Mouse (Mus musculus): ENCODE data around the gene Serpine1.
"Not testable (repeated sequence)": the region's sequence is repeated elsewhere in the genome, so short reads cannot be mapped to it uniquely, and the experiment has no call there.

Gene Serpine1

DNA sequence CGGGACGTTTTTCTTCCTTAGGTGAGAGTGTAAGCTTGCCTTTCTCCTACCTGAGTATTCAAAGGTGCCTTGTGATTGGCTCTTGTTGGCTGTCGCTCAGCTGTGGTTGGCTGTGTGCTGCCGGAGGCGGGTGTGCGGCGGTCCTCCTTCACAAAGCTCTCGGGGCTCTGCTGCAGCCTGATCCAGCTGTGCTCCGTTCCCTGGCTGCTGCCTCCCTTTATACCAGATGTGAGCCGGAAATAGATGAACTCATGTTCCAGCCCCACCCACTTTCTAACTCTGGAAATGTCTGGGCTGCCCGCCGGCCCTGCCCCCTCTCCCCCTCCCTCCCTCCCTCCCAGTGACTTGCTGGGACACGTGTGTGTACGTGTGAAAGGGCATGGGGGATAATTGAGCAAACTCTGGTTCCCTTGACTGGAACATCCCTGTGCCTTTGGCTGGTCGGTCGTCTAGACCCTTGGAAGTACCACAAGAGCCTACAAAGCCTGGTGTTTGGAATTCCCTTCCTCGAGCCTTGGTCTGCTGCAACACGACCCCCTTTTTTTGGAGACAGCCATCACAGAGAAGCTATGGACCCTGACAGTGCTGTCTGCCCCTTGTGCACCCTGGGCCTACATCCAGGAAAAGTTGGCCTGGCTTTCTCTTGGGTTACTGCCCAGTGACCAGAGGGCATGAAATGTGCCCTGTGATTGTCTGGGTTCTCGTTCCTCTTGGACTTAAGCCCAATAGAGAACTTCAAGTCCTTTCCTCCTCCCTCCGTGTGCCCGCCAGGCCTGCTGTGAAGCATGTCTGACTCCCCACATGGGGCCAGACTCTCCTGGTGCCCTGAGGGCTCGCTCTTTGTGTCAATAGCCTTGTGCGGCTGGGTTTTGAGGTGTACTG lies at the start of gene Serpine1:
TSS of gene Serpine1 (minus strand) at position 190 of the 882 bp plus-strand sequence.
- peak; percentile 73 for DNase-seq (ENCODE audit: low read depth, low spot score)

DNA sequence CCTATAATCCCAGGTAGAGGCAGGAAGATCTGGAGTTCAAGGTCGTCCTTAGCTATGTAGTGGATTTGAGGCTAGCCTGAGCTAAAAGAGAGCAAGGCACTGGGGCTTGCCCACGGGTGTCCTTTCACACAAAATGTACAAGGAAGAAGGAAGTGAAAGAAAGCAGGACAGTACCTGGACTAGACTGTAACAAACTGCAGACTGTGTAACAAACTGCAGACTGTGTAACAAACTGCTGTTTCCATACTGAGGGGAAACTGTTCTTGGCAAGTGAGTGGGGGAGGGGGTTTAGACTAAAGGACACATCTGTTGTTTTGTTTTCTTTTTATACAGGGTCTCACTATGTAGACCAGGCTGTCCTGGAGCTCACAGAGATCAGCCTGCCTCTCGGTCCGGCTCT lies 49.2 kb upstream of the Serpine1 start:
- DNase-seq (ENCODE audit: low read depth, low spot score), result no peak

- no peak for DNase-seq (ENCODE audit: low read depth, low spot score)
Observed at GRCm38 (mm10) chr5:137118878-137119277, 46.8 kb upstream of the Serpine1 start.

- not testable (repeated sequence) for DNase-seq (ENCODE audit: low read depth, low spot score)
Observed at GRCm38 (mm10) chr5:137117994-137118393, 45.9 kb upstream of the Serpine1 start.

GRCm38 (mm10) chr5:137116987-137117386 lies 44.9 kb upstream of the Serpine1 start:
- no peak for DNase-seq (ENCODE audit: low read depth, low spot score)

DNA sequence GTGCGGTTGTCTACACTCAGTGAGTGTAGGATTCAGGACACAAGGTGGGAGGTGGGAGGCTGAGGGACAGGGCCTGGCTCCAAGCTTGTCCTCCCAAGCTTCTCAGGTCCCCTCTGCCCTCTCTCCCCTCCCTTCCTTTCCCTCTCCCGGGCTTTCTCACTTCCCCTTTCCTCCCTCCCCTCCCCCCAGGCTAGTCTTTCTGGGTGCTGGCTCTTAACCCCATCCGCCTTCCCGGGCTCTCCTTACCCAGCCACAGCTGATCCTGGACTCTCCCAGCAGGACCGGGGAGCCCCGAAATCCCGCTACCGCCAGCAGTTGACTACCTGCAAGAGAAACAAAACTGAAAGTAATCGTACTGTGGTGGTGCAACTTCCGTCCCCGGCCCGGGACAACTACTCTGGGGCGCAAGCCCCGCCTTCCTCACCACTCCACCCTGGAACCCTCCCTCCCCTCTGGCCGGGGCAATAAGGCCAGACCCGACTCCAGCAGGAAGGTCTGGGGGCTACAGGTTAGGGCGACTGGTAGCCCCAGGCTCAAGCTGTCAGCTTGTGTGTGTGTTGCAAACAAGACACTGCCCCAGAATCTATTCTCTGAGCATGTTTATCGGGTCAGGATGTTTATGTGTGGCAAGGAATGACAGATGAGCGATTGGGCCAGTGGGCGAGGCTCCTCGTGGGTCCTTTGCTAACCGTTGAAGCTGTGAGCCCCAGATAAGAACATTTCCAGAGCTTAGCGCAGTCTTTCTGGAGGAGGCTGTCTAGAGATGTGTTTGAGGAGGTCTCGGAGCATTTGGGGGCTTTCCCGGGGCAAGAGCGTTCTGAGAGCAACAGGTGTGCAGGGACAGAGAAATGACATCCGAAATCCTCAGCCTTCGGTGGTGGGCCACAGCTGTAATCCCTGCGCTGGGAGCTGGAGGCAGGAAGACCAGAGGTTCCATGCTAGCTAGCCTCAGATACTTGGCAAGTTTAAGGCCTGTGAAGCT lies 44.1 kb upstream of the Serpine1 start, which contains the start of gene Trim56:
TSS of gene Trim56 (minus strand) at position 344 of the 982 bp plus-strand sequence.
- peak; percentile 41 for DNase-seq (ENCODE audit: low read depth, low spot score)

DNA sequence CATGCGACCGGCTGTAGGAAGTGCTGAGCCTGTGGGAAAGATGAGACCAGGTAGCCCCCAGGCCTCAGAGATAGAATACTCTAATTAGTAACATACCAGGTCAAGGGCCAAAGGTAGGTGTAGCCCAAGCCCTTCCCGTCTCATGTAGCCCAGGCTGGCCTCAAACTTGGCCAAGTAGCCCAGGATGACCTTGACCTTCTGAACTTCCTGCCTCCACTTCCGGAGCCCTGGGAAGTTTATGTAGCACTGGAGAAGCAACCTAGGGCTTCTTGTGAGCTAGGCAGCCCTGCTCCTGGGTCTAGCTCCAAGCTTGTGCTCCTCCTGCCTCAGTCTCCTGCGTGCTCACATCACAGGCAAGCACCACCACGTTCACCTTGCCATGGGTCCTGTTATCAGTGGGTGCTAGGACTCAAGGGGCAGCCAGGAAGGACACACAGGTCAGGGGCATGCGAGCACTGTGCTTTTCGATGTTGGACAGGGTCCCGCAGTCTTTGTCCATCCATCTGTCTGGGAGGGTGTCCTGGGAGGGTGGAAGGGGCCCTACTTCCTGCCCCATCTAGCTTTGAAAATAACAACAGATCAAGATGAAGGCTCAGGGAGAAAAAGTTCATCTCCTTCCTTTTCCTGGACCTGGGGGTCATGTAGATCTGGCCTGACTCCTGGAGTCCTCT lies 43.0 kb upstream of the Serpine1 start:
- no peak for DNase-seq (ENCODE audit: low read depth, low spot score)

GRCm38 (mm10) chr5:137111542-137112408 lies 39.7 kb upstream of the Serpine1 start:
- no peak for DNase-seq (ENCODE audit: low read depth, low spot score)

DNA sequence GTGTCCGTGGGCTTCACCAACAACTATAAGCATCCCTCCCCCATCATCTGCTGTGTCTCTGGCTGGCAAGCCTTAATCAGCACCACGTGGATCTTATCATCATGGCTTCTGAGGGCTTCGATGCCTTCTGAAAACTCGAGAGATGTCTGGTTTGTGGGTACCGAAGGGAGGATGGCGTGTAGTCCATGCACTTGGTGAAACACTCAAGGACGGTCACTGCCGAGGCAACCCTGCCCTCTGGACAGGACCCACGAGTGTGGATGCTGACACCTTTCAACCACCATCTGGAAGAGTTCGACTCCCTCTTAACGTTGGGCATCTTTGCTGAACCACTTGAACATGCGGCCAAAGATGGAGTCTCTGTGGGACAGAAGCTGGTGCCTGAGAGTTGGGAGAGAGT lies 38.8 kb upstream of the Serpine1 start:
- no peak for DNase-seq (ENCODE audit: low read depth, low spot score)

DNA sequence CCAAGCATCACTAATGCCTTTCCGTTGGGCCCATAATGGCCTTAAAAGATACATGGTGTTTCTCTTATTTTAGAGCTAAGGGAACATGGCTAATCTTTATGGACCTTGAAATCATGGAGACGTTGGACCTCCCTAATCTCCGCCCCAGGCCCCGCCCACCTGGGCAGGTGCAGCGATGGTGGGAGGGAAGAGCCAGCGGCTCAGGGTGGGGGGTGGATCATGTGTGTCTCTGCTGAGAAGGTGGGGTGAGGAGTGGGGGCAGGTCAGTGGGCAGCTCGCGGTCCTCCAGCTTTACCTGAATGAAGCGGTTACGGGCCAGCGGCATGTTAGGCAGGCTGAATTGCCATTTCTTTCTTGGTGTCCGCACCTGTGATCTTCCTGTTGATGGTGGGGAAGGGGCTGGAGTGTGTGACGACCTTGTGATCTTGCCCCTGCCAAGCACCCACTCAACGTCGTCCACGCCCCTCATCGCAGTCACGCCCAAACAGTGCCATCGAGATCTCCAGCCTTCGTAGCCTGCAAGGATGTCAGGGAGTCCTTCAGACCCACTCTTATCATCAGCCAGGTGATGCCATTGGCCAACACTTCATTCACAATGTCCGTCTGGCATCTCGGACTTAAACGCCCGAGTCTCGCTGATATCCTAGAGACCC lies 38.0 kb upstream of the Serpine1 start:
- no peak for DNase-seq (ENCODE audit: low read depth, low spot score)

GRCm38 (mm10) chr5:137108111-137108510 lies 36.0 kb upstream of the Serpine1 start:
- no peak for DNase-seq (ENCODE audit: low read depth, low spot score)

DNA sequence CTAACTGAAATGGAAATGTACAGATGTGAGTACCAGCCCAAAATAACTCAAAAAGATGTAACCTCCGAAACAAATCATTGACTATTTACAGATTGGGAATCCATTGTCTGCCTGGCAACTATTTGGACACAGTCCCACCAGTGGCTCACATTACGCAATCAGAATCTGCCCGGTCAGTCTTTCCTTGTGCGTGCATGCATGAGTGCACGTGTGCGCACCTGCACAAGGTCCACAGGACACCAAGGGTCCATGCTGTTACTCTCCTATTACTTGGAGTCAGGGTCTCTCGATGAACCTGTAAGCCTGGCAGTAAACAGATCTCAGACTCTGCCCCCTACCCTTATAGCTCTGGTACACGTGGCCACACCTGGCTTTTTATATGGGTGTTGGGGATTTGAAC lies 35.6 kb upstream of the Serpine1 start:
- DNase-seq (ENCODE audit: low read depth, low spot score), result no peak

- DNase-seq (ENCODE audit: low read depth, low spot score), result peak; percentile 88
Observed at GRCm38 (mm10) chr5:137107024-137107423, 35.0 kb upstream of the Serpine1 start.

DNA sequence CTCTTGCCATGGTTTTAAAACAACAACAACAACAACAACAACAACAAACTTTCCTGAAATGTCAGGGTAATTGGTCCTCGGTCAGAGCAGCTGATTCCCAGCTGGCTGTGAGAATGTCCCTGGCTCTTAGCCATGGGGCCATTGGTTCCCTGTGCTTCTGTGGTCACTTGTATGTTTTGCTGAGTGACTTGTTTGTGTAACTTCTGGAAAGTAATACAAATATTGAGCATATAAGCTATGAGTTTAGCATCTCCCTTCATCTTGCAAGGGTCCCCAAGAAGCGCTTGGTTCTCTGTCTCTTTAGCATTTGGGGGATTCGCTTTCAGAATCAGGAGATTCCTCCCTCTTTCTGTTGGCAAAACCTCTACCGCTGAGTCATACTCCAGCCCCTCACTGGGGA lies 34.4 kb upstream of the Serpine1 start:
- no peak for DNase-seq (ENCODE audit: low read depth, low spot score)

DNA sequence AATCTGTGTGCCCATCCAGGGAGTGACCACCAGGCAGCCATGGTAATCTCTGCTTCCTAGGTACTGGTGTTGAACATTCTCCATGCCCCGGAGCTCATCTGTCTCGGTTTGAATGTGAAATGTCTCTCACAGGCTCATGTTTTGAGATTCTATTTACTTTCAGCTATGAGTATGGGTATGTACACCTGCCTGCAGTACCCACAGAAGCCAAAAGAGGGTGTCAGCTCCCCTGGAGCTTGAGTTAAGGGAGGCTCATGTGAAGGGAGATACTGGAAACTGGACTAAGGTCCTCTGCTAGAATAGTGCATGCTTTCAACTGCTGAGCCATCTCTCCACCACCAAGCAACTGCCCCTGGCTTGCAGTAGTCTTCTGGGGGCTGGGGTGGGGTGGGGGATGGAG lies 31.9 kb upstream of the Serpine1 start:
- no peak for DNase-seq (ENCODE audit: low read depth, low spot score)

DNA sequence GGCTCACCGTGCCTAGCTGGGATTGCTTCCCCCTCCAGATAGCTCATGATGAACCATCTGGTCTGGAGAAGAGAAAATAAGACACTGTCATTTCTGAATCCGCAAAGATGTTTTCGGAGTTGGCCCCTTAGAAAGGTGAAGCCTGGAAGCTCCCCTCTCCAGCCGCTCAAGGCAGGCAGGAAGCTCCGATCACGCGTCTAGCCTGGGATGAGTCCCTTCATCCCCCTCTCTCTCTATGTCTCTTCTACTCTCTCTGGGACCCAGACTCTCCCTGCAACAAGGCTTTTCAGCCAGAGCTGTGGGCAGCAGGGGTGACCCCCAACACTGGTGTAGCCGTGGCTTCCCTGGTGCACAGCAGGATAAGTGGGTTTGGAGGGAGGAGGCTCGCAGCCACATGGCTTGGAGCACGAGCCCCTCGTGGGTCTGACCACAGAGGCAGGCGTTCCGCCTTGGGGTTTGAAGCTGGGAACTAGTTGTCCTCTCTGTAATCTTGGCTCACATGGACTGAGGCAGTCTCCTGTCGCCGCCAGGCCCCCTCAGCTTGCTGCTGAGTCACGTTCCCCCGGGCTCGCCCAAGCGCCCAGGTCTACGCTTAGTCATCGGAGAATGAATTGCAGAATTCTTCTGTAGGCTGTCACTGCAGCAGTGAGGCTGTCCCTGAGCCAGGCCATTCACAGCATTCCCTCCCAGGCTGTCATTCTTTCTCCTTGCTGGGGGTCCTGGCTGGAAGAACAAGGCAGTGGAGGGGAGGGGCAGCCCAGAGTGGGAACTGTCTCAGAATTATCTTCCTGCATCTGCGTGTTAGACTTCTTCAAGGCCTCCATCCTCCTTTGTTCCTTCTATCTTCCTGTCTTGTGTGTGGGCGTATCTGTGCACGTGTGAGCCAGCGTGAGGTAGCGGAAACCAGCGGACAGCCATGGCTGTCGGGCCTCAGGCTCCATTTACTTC lies 30.8 kb upstream of the Serpine1 start:
- no peak for DNase-seq (ENCODE audit: low read depth, low spot score)

GRCm38 (mm10) chr5:137102078-137102477 lies 30.0 kb upstream of the Serpine1 start:
- DNase-seq (ENCODE audit: low read depth, low spot score), result no peak

- DNase-seq (ENCODE audit: low read depth, low spot score), result no peak
Observed at GRCm38 (mm10) chr5:137100660-137101059, 28.6 kb upstream of the Serpine1 start.

GRCm38 (mm10) chr5:137098418-137098817 lies 26.4 kb upstream of the Serpine1 start:
- no peak for DNase-seq (ENCODE audit: low read depth, low spot score)

Data from mesoderm, embryonic 11.5 days (tissue).